ENCODE assay signal across 11 mouse cellular contexts in genomic region chr7:79270961-79271387, GRCm38 (mm10). TPM values are rescaled to one million over a fixed set of nuclear protein-coding genes. Genes with fewer than 3 reads are reported as not detected.
DNase-seq lines count a peak whose midpoint lies in the region; ATAC-seq and TF ChIP-seq lines count a peak whose summit lies in the region.
"Had no signal": no experiment of that assay in that cellular context is flagged by ENCODE, and none has a peak within 500 bp of the region (broad histone marks: within the 10 kb centered on the region; RNA-seq: fewer than 3 reads in every experiment).

No protein-coding gene starts in this region.

- no peak for TF ChIP-seq CTCF in heart, adult 2 months (IDR thresholded peaks at IDR 0.05)

- H3K4me3 ChIP-seq in hindbrain, embryonic 13.5 days = no peak overlapping the region
- no peak overlapping the region for H3K4me3 ChIP-seq in heart, adult 2 months

- H3K27me3 ChIP-seq in hindbrain, embryonic 13.5 days = no peaks in the 10 kb centered on the region
- no peaks in the 10 kb centered on the region for H3K27me3 ChIP-seq in heart, adult 2 months (ENCODE audit: control insufficient read depth, insufficient read depth, low read length)

- H3K36me3 ChIP-seq in hindbrain, embryonic 13.5 days = no peaks in the 10 kb centered on the region
- H3K36me3 ChIP-seq in heart, adult 2 months (ENCODE audit: control insufficient read depth, insufficient read depth, low read length) = peaks cover 2% of the 10 kb centered on the region

- H3K4me2 ChIP-seq in hindbrain, embryonic 13.5 days = no peak overlapping the region
- H3K4me2 ChIP-seq: hindbrain, embryonic 14.5 days had no signal

- no peaks in the 10 kb centered on the region for H3K9me3 ChIP-seq in hindbrain, embryonic 13.5 days

- no peak overlapping the region for H3K9ac ChIP-seq in hindbrain, embryonic 13.5 days
- H3K9ac ChIP-seq in heart, adult 2 months (ENCODE audit: low read depth, low read length) = no peak overlapping the region
- H3K9ac ChIP-seq: hindbrain, embryonic 14.5 days had no signal

- no peak overlapping the region for H3K27ac ChIP-seq in hindbrain, embryonic 13.5 days
- H3K27ac ChIP-seq in heart, adult 2 months = no peak overlapping the region
- H3K27ac ChIP-seq: hindbrain, embryonic 14.5 days had no signal

- H3K79me2 ChIP-seq in heart, adult 2 months (replicated peaks; ENCODE audit: control insufficient read depth, insufficient read depth, low read length) = no peaks in the 10 kb centered on the region

- no peak for TF ChIP-seq POLR2A in heart, adult 2 months (IDR thresholded peaks at IDR 0.05; ENCODE audit: insufficient read depth, low read depth, low read length)

- ATAC-seq in hindbrain, embryonic 13.5 days (ENCODE audit: low FRiP score) = no peak

- intact Hi-C loops in left cerebral cortex, postnatal 25 days (cut with DNase I) = loop anchor here (1.0 to 10.0 kb wide), 4 partner anchors 16 to 194 kb away; partner anchors contain the start of gene Polg
- intact Hi-C loops in heart, adult 2 months (cut with DNase I) = loop anchor here (2.0 to 10.0 kb wide), 2 partner anchors 24 to 194 kb away; partner anchors contain the start of gene Polg

- peak; percentile 42 for DNase-seq in spleen, adult 12 weeks (ENCODE audit: low spot score)
- DNase-seq in spleen, postnatal 14 days (ENCODE audit: low spot score in 2 of 2) = no peak
- DNase-seq in brain, adult 2 months (ENCODE audit: low read depth, low spot score) = peak; percentile 90
- DNase-seq in left cerebral cortex, postnatal 25 days (ENCODE audit: low spot score in 2 of 2) = peak; percentile 74 to 95
- DNase-seq in spleen, postnatal 36 days (ENCODE audit: low spot score in 2 of 2) = peak; percentile 19 to 58
- DNase-seq in cerebellum, adult 9-11 months = no peak
- no peak for DNase-seq in heart, adult 2 months
- DNase-seq: embryo, embryonic 11 days; midbrain, embryonic 14.5 days had no signal

- peaks cover 31% of the 10 kb centered on the region for H3K4me1 ChIP-seq in hindbrain, embryonic 13.5 days (replicated peaks)
- peaks cover 9% of the 10 kb centered on the region for H3K4me1 ChIP-seq in heart, adult 2 months (ENCODE audit: control insufficient read depth, insufficient read depth, low read length)

- WGBS in hindbrain, embryonic 13.5 days = 86% methylated on average over 9 of the region's 9 CpGs
- 64% methylated on average over 9 of the region's 9 CpGs for WGBS in heart, adult 2 months

- no peak for TF ChIP-seq EP300 in heart, adult 2 months (IDR thresholded peaks at IDR 0.05; ENCODE audit: insufficient read depth, low read depth, low read length)

RNA-seq across cellular contexts. Expression of gene Abhd2, which starts 2.0 kb away (rescaled TPM):
- 100 to 1,000 TPM; 103 to 120 TPM for total RNA-seq in left cerebral cortex, postnatal 25 days (2021)
- polyA plus RNA-seq in hindbrain, embryonic 13.5 days (2015; fragmentation: Nextera tagmentation; extraction: Ambion mirVana) = 17.3 and 19.5 TPM in 2 replicates
- total RNA-seq in heart, adult 2 months (2021) = 10 to 100 TPM; 33.8 to 36.3 TPM
- polyA plus RNA-seq in heart, adult 2 months (2012; rRNA removed) = 8.4 and 15.8 TPM in 2 replicates

Comparison
In these comparisons a context has a peak if more than half of its experiments do, and no peak if none do; other contexts are left out.
1. DNase-seq: peak in spleen, adult 12 weeks (single experiment), brain, adult 2 months (single experiment), left cerebral cortex, postnatal 25 days (2 of 2) and spleen, postnatal 36 days (2 of 2); none in spleen, postnatal 14 days (0 of 2), cerebellum, adult 9-11 months (single experiment) and heart, adult 2 months (0 of 2).